Mouse (Mus musculus): ENCODE data around the gene Eid1. TPM values are rescaled to one million over a fixed set of nuclear protein-coding genes. Genes with fewer than 3 reads are reported as not detected.
A peak's percentile ranks its signal among the peaks of the same experiment; 100 is the strongest.

Gene Eid1
- polyA plus RNA-seq, 1 experiment from 2014 or later, result 150 TPM

- no peak for TF ChIP-seq CTCF (IDR thresholded peaks at IDR 0.05; ENCODE audit: low read depth)
- Histone ChIP-seq H3K4me2 (no peak overlapping the region), H3K9ac (no peak overlapping the region), H3K36me3 (ENCODE audit: insufficient read depth) (no peaks in the 10 kb centered on the region), H3K27me3 (ENCODE audit: insufficient read depth, low read length) (no peaks in the 10 kb centered on the region), H3K4me3 (ENCODE audit: low read depth, low read length) (no peak overlapping the region), H3K27ac (ENCODE audit: low read depth) (no peak overlapping the region), H3K4me1 (ENCODE audit: insufficient read depth) (no peaks in the 10 kb centered on the region), H3K9me3 (ENCODE audit: low read depth, low read length) (no peaks in the 10 kb centered on the region)
- DNase-seq (no peak), ATAC-seq (ENCODE audit: insufficient read depth) (no peak)
- WGBS, result 41% methylated on average over 5 of the region's 5 CpGs
These were observed 5.7 kb upstream of the Eid1 start for GRCm38 (mm10) chr2:125667184-125667583.

DNA sequence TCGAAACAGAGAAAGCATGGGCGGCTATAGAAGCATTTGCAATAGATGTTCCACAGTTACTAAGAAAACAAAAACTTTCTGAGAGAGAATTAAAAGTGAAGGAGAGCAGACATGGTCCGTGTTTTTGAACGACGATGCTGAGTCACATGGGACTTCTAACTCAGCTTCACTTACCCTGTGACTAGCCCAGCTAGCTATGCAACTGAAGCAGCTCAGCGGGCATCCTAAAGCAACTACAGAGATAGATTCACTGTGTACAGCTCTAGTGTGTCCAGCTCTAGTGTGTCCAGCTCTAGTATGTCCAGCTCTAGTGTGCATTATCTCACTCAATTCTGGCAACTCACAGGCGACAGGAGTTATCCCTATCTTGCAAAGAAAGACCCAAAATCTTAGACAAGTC lies 5.2 kb upstream of the Eid1 start:
- TF ChIP-seq CTCF (IDR thresholded peaks at IDR 0.05; ENCODE audit: low read depth), result no peak
- 79% methylated on average over 7 of the region's 7 CpGs for WGBS

DNA sequence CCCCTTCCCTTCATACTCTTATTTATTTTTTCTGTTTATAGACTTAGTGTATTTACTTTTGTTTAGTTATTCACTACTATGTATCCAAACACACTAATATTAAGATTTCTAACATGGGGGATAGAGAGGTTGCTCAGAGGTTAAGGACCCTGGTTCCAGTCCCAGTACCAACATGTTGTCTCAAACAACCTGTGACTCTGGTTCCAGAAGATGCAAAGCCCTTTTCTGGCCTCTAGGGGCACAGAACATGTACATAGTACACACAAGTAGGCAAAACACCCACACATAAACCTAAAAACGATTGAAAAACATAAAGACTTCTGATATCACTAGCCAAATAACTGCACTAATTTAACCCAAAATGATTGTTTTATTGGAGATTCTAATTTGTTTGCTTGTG lies 2.0 kb upstream of the Eid1 start:
- Histone ChIP-seq H3K4me1 (ENCODE audit: insufficient read depth) (peaks cover 4% of the 10 kb centered on the region; the same call in 1 of the 2 replicates), H3K27me3 (ENCODE audit: insufficient read depth, low read length) (no peaks in the 10 kb centered on the region), H3K4me2 (no peak overlapping the region), H3K4me3 (ENCODE audit: low read depth, low read length) (no peak overlapping the region), H3K9me3 (ENCODE audit: low read depth, low read length) (no peaks in the 10 kb centered on the region), H3K36me3 (ENCODE audit: insufficient read depth) (no peaks in the 10 kb centered on the region), H3K9ac (no peak overlapping the region), H3K27ac (ENCODE audit: low read depth) (no peak overlapping the region)
- 60% methylated on average over 1 of the region's 1 CpGs for WGBS
- TF ChIP-seq CTCF (IDR thresholded peaks at IDR 0.05; ENCODE audit: low read depth), result peak; percentile 43
- ATAC-seq (ENCODE audit: insufficient read depth) (no peak), DNase-seq (peak; percentile 35)

More for the DNA sequence above, 5.2 kb upstream of the Eid1 start:
- DNase-seq, result no peak
- H3K9ac ChIP-seq, result no peak overlapping the region
- no peak overlapping the region for H3K4me3 ChIP-seq (ENCODE audit: low read depth, low read length)
- no peaks in the 10 kb centered on the region for H3K27me3 ChIP-seq (ENCODE audit: insufficient read depth, low read length)
- no peak for ATAC-seq (ENCODE audit: insufficient read depth)
- H3K9me3 ChIP-seq (ENCODE audit: low read depth, low read length), result no peaks in the 10 kb centered on the region
- no peaks in the 10 kb centered on the region for H3K36me3 ChIP-seq (ENCODE audit: insufficient read depth)
- no peak overlapping the region for H3K4me2 ChIP-seq
- H3K27ac ChIP-seq (ENCODE audit: low read depth), result no peak overlapping the region
- no peaks in the 10 kb centered on the region for H3K4me1 ChIP-seq (ENCODE audit: insufficient read depth)

DNA sequence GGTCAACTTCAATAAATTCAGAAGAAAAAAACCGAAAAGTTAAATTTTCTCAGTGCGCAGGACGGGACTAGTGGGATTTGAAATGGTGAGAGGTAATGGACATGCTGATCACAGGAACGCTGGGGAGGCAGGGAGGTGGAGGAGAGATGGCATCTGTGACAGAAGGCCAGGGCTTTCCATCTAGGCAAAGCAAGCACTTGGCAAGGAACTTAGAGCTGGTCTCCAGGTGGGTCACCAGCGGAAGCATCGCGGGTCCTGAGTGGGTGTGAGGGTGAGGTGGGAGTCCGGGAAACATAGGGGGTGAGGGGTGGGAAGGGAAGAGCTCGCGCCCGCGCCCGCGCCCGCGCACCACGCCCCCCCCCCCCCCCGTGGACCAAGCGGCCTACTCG lies 333 bp upstream of the Eid1 start:
- peaks cover 4% of the 10 kb centered on the region; the same call in 1 of the 2 replicates for H3K4me1 ChIP-seq (ENCODE audit: insufficient read depth)
- no peaks in the 10 kb centered on the region for H3K36me3 ChIP-seq (ENCODE audit: insufficient read depth)
- peak overlapping the region; percentile 73 for H3K4me2 ChIP-seq
- peak overlapping the region; percentile 94; the same call in 1 of the 2 replicates for H3K27ac ChIP-seq (ENCODE audit: low read depth)
- no peak for TF ChIP-seq CTCF (IDR thresholded peaks at IDR 0.05; ENCODE audit: low read depth)
- peak overlapping the region; percentile 87 for H3K9ac ChIP-seq
- WGBS, result 10% methylated on average over 19 of the region's 20 CpGs
- no peaks in the 10 kb centered on the region for H3K27me3 ChIP-seq (ENCODE audit: insufficient read depth, low read length)
- DNase-seq (no peak), ATAC-seq (ENCODE audit: insufficient read depth) (no peak; the same call in none of the 2 replicates)
- no peaks in the 10 kb centered on the region for H3K9me3 ChIP-seq (ENCODE audit: low read depth, low read length)
- H3K4me3 ChIP-seq (ENCODE audit: low read depth, low read length), result peak overlapping the region; percentile 84

- TF ChIP-seq CTCF (IDR thresholded peaks at IDR 0.05; ENCODE audit: low read depth), result no peak
- no peaks in the 10 kb centered on the region for H3K36me3 ChIP-seq (ENCODE audit: insufficient read depth)
These were observed 8.9 kb downstream of the Eid1 start for GRCm38 (mm10) chr2:125681811-125682210.

DNA sequence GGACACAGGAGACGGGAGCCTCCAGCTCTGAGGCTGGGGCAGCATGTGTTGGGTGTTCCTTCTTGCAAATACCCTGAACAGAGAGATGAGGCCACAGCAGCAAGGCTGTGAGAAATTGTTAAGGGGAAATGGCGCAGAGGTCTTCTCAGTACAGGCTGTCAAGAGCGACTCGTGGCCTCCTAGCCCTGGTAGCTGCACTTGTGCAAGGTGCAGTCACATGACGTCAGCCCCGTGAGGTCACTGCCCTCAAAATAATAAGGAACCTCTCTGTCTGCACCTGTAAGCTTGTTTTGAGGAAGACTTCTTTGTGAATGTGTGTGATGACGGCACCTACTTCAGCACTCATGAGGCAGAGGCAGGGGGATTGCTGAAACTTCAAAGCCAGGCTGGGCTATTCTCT lies 11.0 kb downstream of the Eid1 start:
- DNase-seq, result no peak
- no peak overlapping the region for H3K4me2 ChIP-seq
- H3K36me3 ChIP-seq (ENCODE audit: insufficient read depth), result no peaks in the 10 kb centered on the region
- no peak for ATAC-seq (ENCODE audit: insufficient read depth)
- H3K27me3 ChIP-seq (ENCODE audit: insufficient read depth, low read length), result no peaks in the 10 kb centered on the region
- no peak overlapping the region for H3K9ac ChIP-seq
- no peak overlapping the region for H3K4me3 ChIP-seq (ENCODE audit: low read depth, low read length)
- no peaks in the 10 kb centered on the region for H3K9me3 ChIP-seq (ENCODE audit: low read depth, low read length)
- peaks cover 4% of the 10 kb centered on the region; the same call in 1 of the 2 replicates for H3K4me1 ChIP-seq (ENCODE audit: insufficient read depth)
- TF ChIP-seq CTCF (IDR thresholded peaks at IDR 0.05; ENCODE audit: low read depth), result no peak
- 70% methylated on average over 7 of the region's 7 CpGs for WGBS
- H3K27ac ChIP-seq (ENCODE audit: low read depth), result no peak overlapping the region

More at GRCm38 (mm10) chr2:125681811-125682210, 8.9 kb downstream of the Eid1 start:
- H3K4me2 ChIP-seq, result no peak overlapping the region
- no peak overlapping the region for H3K4me3 ChIP-seq (ENCODE audit: low read depth, low read length)
- 39% methylated on average over 9 of the region's 9 CpGs for WGBS
- peak; percentile 81 for DNase-seq
- H3K9ac ChIP-seq, result no peak overlapping the region
- H3K27ac ChIP-seq (ENCODE audit: low read depth), result no peak overlapping the region
- no peaks in the 10 kb centered on the region for H3K9me3 ChIP-seq (ENCODE audit: low read depth, low read length)
- H3K4me1 ChIP-seq (ENCODE audit: insufficient read depth), result peaks cover 4% of the 10 kb centered on the region; the same call in 1 of the 2 replicates
- peak; percentile 38 for ATAC-seq (ENCODE audit: insufficient read depth)
- H3K27me3 ChIP-seq (ENCODE audit: insufficient read depth, low read length), result no peaks in the 10 kb centered on the region

DNA sequence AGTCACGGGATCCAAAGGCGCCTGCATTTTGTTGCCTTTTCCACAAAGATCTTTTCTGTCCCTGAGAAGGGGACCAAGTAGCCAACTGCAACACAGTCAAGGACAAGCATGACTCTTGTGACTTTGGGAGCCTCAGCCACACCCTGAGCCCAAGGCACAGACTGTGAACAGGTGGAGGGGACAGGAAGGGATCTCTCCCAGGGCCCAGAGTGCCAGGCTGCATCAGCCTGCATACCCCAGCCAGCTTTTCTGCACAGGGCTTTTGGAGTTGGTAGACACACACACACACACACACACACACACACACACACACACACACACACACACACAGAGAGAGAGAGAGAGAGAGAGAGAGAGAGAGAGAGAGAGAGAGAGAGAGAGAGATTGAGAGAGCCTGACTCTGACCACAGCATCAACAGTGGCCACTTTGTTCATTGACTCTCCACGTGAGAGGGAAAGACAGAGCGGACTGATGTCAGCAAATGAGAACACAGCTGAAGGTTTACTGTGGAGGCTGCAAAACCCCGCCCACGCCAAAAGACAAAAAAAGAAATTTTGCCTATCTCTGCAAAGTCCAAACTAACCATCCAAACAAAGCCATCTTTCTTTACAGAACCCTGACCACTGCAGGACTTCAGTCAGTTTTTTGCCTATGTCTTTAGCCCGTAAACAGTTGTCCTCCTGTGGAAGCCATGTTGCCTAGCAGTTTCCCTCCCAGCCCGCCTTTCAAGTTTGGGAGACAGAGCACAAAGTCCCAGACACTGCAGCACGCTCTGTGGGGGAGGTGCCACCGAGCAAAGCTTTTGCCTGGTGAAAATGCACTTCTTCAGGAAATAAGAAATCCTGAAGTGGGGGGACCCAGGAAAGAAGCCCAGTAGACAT lies 11.9 kb downstream of the Eid1 start:
- WGBS, result 45% methylated on average over 10 of the region's 10 CpGs
- H3K4me2 ChIP-seq, result 0 out of 2 replicates have a peak overlapping the region, but pooled peaks have one; percentile 6
- TF ChIP-seq CTCF (IDR thresholded peaks at IDR 0.05; ENCODE audit: low read depth), result no peak
- H3K9me3 ChIP-seq (ENCODE audit: low read depth, low read length), result no peaks in the 10 kb centered on the region
- peak overlapping the region; percentile 66 for H3K27ac ChIP-seq (ENCODE audit: low read depth)
- no peak overlapping the region for H3K4me3 ChIP-seq (ENCODE audit: low read depth, low read length)
- peaks cover 4% of the 10 kb centered on the region; the same call in 1 of the 2 replicates for H3K4me1 ChIP-seq (ENCODE audit: insufficient read depth)
- no peaks in the 10 kb centered on the region for H3K27me3 ChIP-seq (ENCODE audit: insufficient read depth, low read length)
- ATAC-seq (ENCODE audit: insufficient read depth), result peak; percentile 54; the same call in 1 of the 2 replicates
- peak; percentile 35 for DNase-seq
- H3K36me3 ChIP-seq (ENCODE audit: insufficient read depth), result no peaks in the 10 kb centered on the region
- H3K9ac ChIP-seq, result no peak overlapping the region
